Mouse (Mus musculus): ENCODE data around the gene Gm20388. TPM values are rescaled to one million over a fixed set of nuclear protein-coding genes. Genes with fewer than 3 reads are reported as not detected.

Gm20388 gene
- polyA plus RNA-seq, 1 experiment from 2014 or later = not detected

GRCm38 (mm10) chr8:120383713-120384112, 473.1 kb downstream of the Gm20388 start:
- Histone ChIP-seq H3K9me3 (ENCODE audit: control insufficient read depth, low read length) (no peaks in the 10 kb centered on the region), H3K4me1 (ENCODE audit: control insufficient read depth, insufficient read depth, low read length) (peaks cover 50% of the 10 kb centered on the region), H3K27me3 (ENCODE audit: control insufficient read depth, insufficient read depth, low read length) (no peaks in the 10 kb centered on the region), H3K36me3 (ENCODE audit: control insufficient read depth, insufficient read depth, low read length) (no peaks in the 10 kb centered on the region), H3K27ac (ENCODE audit: low read depth, low read length) (no peak overlapping the region), H3K9ac (ENCODE audit: low read depth, low read length) (no peak overlapping the region), H3K4me3 (ENCODE audit: low read length) (no peak overlapping the region), H3K4me2 (replicated peaks; ENCODE audit: low read depth, low read length) (no peak overlapping the region)
- 23% methylated on average over 6 of the region's 6 CpGs for WGBS
- no peak for ATAC-seq (ENCODE audit: low FRiP score, low TSS enrichment)

GRCm38 (mm10) chr8:120384745-120385144, 474.1 kb downstream of the Gm20388 start:
- H3K27ac ChIP-seq (ENCODE audit: low read depth, low read length) = no peak overlapping the region
- H3K4me1 ChIP-seq (ENCODE audit: control insufficient read depth, insufficient read depth, low read length) = peaks cover 43% of the 10 kb centered on the region
- no peak for ATAC-seq (ENCODE audit: low FRiP score, low TSS enrichment)
- H3K36me3 ChIP-seq (ENCODE audit: control insufficient read depth, insufficient read depth, low read length) = no peaks in the 10 kb centered on the region
- no peak overlapping the region for H3K4me2 ChIP-seq (replicated peaks; ENCODE audit: low read depth, low read length)
- H3K9me3 ChIP-seq (ENCODE audit: control insufficient read depth, low read length) = no peaks in the 10 kb centered on the region
- H3K27me3 ChIP-seq (ENCODE audit: control insufficient read depth, insufficient read depth, low read length) = no peaks in the 10 kb centered on the region
- no peak overlapping the region for H3K4me3 ChIP-seq (ENCODE audit: low read length)
- no peak overlapping the region for H3K9ac ChIP-seq (ENCODE audit: low read depth, low read length)

- Histone ChIP-seq H3K4me2 (replicated peaks; ENCODE audit: low read depth, low read length) (no peak overlapping the region), H3K27me3 (ENCODE audit: control insufficient read depth, insufficient read depth, low read length) (no peaks in the 10 kb centered on the region; the same call in 1 of the 2 replicates), H3K27ac (ENCODE audit: low read depth, low read length) (no peak overlapping the region), H3K36me3 (ENCODE audit: control insufficient read depth, insufficient read depth, low read length) (no peaks in the 10 kb centered on the region), H3K4me1 (ENCODE audit: control insufficient read depth, insufficient read depth, low read length) (peaks cover 54% of the 10 kb centered on the region), H3K9me3 (ENCODE audit: control insufficient read depth, low read length) (no peaks in the 10 kb centered on the region), H3K4me3 (ENCODE audit: low read length) (no peak overlapping the region), H3K9ac (ENCODE audit: low read depth, low read length) (no peak overlapping the region)
- 83% methylated on average over 6 of the region's 6 CpGs for WGBS
- no peak for ATAC-seq (ENCODE audit: low FRiP score, low TSS enrichment)
Observed at GRCm38 (mm10) chr8:120388246-120388645, 477.6 kb downstream of the Gm20388 start.

GRCm38 (mm10) chr8:120390598-120390997, 480.0 kb downstream of the Gm20388 start:
- H3K4me1 ChIP-seq (ENCODE audit: control insufficient read depth, insufficient read depth, low read length) = peaks cover 56% of the 10 kb centered on the region
- no peak for ATAC-seq (ENCODE audit: low FRiP score, low TSS enrichment)
- H3K4me3 ChIP-seq (ENCODE audit: low read length) = no peak overlapping the region
- no peaks in the 10 kb centered on the region for H3K9me3 ChIP-seq (ENCODE audit: control insufficient read depth, low read length)
- H3K9ac ChIP-seq (ENCODE audit: low read depth, low read length) = no peak overlapping the region
- no peaks in the 10 kb centered on the region for H3K36me3 ChIP-seq (ENCODE audit: control insufficient read depth, insufficient read depth, low read length)
- WGBS = 65% methylated on average over 7 of the region's 7 CpGs
- H3K27me3 ChIP-seq (ENCODE audit: control insufficient read depth, insufficient read depth, low read length) = no peaks in the 10 kb centered on the region; the same call in 1 of the 2 replicates
- H3K27ac ChIP-seq (ENCODE audit: low read depth, low read length) = no peak overlapping the region
- no peak overlapping the region for H3K4me2 ChIP-seq (replicated peaks; ENCODE audit: low read depth, low read length)

- 0 out of 2 replicates have a peak overlapping the region, but pooled peaks have one; percentile 5 for H3K4me2 ChIP-seq (replicated peaks; ENCODE audit: low read depth, low read length)
- no peaks in the 10 kb centered on the region for H3K9me3 ChIP-seq (ENCODE audit: control insufficient read depth, low read length)
- ATAC-seq (ENCODE audit: low FRiP score, low TSS enrichment) = peak; percentile 66
- no peak overlapping the region for H3K9ac ChIP-seq (ENCODE audit: low read depth, low read length)
- peaks cover 49% of the 10 kb centered on the region for H3K4me1 ChIP-seq (ENCODE audit: control insufficient read depth, insufficient read depth, low read length)
- no peak overlapping the region for H3K27ac ChIP-seq (ENCODE audit: low read depth, low read length)
- H3K4me3 ChIP-seq (ENCODE audit: low read length) = no peak overlapping the region
- H3K27me3 ChIP-seq (ENCODE audit: control insufficient read depth, insufficient read depth, low read length) = no peaks in the 10 kb centered on the region; the same call in 1 of the 2 replicates
- 14% methylated on average over 21 of the region's 21 CpGs for WGBS
- H3K36me3 ChIP-seq (ENCODE audit: control insufficient read depth, insufficient read depth, low read length) = no peaks in the 10 kb centered on the region
Observed at GRCm38 (mm10) chr8:120391856-120392255, 481.2 kb downstream of the Gm20388 start.

GRCm38 (mm10) chr8:120393085-120393484, 482.4 kb downstream of the Gm20388 start:
- H3K9ac ChIP-seq (ENCODE audit: low read depth, low read length) = no peak overlapping the region
- H3K27me3 ChIP-seq (ENCODE audit: control insufficient read depth, insufficient read depth, low read length) = no peaks in the 10 kb centered on the region; the same call in 1 of the 2 replicates
- H3K9me3 ChIP-seq (ENCODE audit: control insufficient read depth, low read length) = no peaks in the 10 kb centered on the region
- no peak overlapping the region for H3K4me2 ChIP-seq (replicated peaks; ENCODE audit: low read depth, low read length)
- WGBS = 59% methylated on average over 11 of the region's 11 CpGs
- H3K4me3 ChIP-seq (ENCODE audit: low read length) = no peak overlapping the region
- ATAC-seq (ENCODE audit: low FRiP score, low TSS enrichment) = no peak
- no peak overlapping the region for H3K27ac ChIP-seq (ENCODE audit: low read depth, low read length)
- H3K36me3 ChIP-seq (ENCODE audit: control insufficient read depth, insufficient read depth, low read length) = no peaks in the 10 kb centered on the region
- H3K4me1 ChIP-seq (ENCODE audit: control insufficient read depth, insufficient read depth, low read length) = peaks cover 40% of the 10 kb centered on the region

- no peak overlapping the region for H3K4me2 ChIP-seq (replicated peaks; ENCODE audit: low read depth, low read length)
- H3K9ac ChIP-seq (ENCODE audit: low read depth, low read length) = no peak overlapping the region
- ATAC-seq (ENCODE audit: low FRiP score, low TSS enrichment) = no peak
- H3K9me3 ChIP-seq (ENCODE audit: control insufficient read depth, low read length) = no peaks in the 10 kb centered on the region
- WGBS = 74% methylated on average over 9 of the region's 9 CpGs
- no peak overlapping the region for H3K27ac ChIP-seq (ENCODE audit: low read depth, low read length)
- H3K4me3 ChIP-seq (ENCODE audit: low read length) = no peak overlapping the region
- no peaks in the 10 kb centered on the region for H3K36me3 ChIP-seq (ENCODE audit: control insufficient read depth, insufficient read depth, low read length)
- peaks cover 37% of the 10 kb centered on the region for H3K4me1 ChIP-seq (ENCODE audit: control insufficient read depth, insufficient read depth, low read length)
- no peaks in the 10 kb centered on the region; the same call in 1 of the 2 replicates for H3K27me3 ChIP-seq (ENCODE audit: control insufficient read depth, insufficient read depth, low read length)
Observed at GRCm38 (mm10) chr8:120393871-120394275, 483.2 kb downstream of the Gm20388 start.

GRCm38 (mm10) chr8:120395892-120396291, 485.3 kb downstream of the Gm20388 start:
- Histone ChIP-seq H3K4me3 (ENCODE audit: low read length) (no peak overlapping the region), H3K4me1 (ENCODE audit: control insufficient read depth, insufficient read depth, low read length) (peaks cover 43% of the 10 kb centered on the region)
- WGBS = 93% methylated on average over 3 of the region's 3 CpGs

GRCm38 (mm10) chr8:120396756-120397155, 486.1 kb downstream of the Gm20388 start:
- Histone ChIP-seq H3K27me3 (ENCODE audit: control insufficient read depth, insufficient read depth, low read length) (no peaks in the 10 kb centered on the region; the same call in 1 of the 2 replicates), H3K27ac (ENCODE audit: low read depth, low read length) (no peak overlapping the region), H3K4me1 (ENCODE audit: control insufficient read depth, insufficient read depth, low read length) (peaks cover 35% of the 10 kb centered on the region), H3K4me3 (ENCODE audit: low read length) (no peak overlapping the region), H3K9me3 (ENCODE audit: control insufficient read depth, low read length) (no peaks in the 10 kb centered on the region), H3K36me3 (ENCODE audit: control insufficient read depth, insufficient read depth, low read length) (no peaks in the 10 kb centered on the region), H3K9ac (ENCODE audit: low read depth, low read length) (no peak overlapping the region), H3K4me2 (replicated peaks; ENCODE audit: low read depth, low read length) (no peak overlapping the region)
- no peak for ATAC-seq (ENCODE audit: low FRiP score, low TSS enrichment)
- WGBS = 60% methylated on average over 3 of the region's 3 CpGs

More at GRCm38 (mm10) chr8:120395892-120396291, 485.3 kb downstream of the Gm20388 start:
- ATAC-seq (ENCODE audit: low FRiP score, low TSS enrichment) = no peak
- no peak overlapping the region for H3K9ac ChIP-seq (ENCODE audit: low read depth, low read length)
- no peaks in the 10 kb centered on the region for H3K36me3 ChIP-seq (ENCODE audit: control insufficient read depth, insufficient read depth, low read length)
- no peaks in the 10 kb centered on the region; the same call in 1 of the 2 replicates for H3K27me3 ChIP-seq (ENCODE audit: control insufficient read depth, insufficient read depth, low read length)
- no peaks in the 10 kb centered on the region for H3K9me3 ChIP-seq (ENCODE audit: control insufficient read depth, low read length)
- no peak overlapping the region for H3K27ac ChIP-seq (ENCODE audit: low read depth, low read length)
- H3K4me2 ChIP-seq (replicated peaks; ENCODE audit: low read depth, low read length) = no peak overlapping the region
